Mouse (Mus musculus): Measurements from ENCODE around the gene Rab31.

Rab31 gene

DNA sequence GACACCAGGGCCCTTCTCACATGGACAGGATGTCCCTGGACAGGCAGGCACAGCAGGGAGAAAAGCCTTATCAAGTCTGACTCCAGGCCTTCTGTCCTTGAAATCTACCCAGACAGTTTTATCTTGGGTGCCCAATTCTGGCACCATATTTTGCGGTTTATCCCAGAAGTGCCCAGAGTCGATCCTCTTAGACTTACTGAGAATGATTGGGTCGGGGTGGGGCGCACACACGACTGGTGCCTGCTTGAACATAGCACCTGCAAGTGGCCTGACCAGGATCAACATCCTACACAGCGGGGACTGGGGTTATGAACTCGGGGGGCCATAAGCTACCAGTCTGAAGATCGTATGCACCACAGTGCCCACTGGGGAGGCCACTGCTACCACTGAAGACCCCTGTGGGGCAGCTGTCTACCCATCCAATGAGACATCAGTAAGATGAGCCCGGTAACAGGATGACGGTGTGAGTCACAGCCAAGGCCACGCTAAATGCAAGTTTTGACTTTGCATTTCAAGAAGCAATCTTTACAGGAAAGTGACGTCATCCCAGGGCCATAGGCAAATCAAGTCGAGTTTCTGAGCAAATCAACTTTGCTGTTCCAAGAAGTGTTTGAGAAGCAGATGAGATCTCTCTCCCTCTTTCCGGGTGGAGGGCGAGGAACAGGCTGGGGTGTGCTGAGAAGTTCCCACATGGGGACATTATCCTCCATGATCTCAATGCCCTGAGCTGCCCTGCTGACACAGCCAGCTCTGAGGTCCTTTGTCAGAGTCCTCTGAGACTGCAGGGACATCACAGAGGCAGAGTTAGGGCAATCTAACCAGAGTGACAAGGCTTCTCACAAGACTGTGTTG lies 32.5 kb downstream of the Rab31 start:
- no peak for DNase-seq (ENCODE audit: low spot score in 2 of 2)

DNA sequence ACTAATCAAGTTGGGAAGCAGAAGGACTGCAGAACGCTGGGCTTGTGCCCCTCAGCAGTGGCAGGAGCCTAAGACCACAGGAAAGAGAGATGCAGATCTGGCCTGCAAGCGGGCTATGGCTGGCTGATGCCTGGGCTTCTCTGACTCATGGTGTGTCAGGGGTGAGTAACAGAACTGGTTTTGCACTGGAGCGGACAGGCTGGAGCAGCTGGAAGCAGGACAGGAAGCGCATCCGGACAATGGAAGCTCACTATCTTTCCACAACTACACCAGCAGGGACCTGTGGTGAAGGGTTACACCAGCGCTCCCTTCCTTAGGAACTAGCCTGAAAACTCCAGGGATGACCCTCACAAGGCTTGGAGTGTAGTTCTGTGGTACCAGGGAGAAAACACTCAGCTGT lies 34.9 kb downstream of the Rab31 start:
- no peak for DNase-seq (ENCODE audit: low spot score in 2 of 2)

- DNase-seq (ENCODE audit: low spot score in 2 of 2) = no peak
These were observed 35.4 kb downstream of the Rab31 start for GRCm38 (mm10) chr17:65737175-65737574.

DNA sequence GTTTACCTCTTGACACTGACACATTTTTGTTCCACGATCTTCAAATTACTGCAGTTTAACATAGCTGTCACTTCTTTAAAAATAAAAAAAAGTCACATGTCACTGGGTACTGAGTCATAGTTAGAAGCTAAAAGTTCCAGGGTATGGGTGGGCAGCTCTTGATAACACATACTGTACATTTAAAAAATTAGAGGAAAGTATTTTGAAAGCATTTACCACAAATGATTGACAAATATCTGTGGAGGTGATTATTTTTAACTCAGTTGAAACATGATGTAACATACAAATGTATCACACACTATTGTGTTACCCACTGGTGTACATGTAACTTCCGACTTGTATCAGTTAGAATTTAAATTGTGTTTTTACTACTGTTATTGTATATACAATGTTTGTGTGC lies 37.5 kb downstream of the Rab31 start:
- DNase-seq (ENCODE audit: low spot score in 2 of 2) = no peak

- DNase-seq (ENCODE audit: low spot score in 2 of 2) = no peak
These were observed 39.9 kb downstream of the Rab31 start for GRCm38 (mm10) chr17:65732666-65733065.

DNA sequence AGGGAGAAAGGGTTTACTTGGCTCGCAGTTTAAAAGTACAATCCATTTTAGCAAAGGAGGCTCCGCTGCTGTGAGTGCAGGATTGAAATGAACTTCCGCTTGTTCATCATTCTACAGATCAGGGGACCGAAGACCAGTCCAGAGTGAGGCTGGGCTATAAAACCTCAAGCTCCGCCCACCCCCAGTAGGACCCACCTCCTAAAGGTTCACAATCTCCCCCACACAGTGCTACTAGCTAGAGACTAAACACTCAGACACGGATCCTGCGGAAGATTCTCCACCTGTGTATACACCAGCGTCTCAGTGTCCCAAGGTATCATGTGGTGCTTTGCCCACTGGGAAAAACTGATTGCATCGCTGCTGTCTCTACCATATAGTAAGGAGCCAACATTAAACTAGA lies 40.8 kb downstream of the Rab31 start:
- no peak for DNase-seq (ENCODE audit: low spot score in 2 of 2)

GRCm38 (mm10) chr17:65729945-65730741 lies 42.4 kb downstream of the Rab31 start:
- DNase-seq (ENCODE audit: low spot score in 2 of 2) = no peak

DNA sequence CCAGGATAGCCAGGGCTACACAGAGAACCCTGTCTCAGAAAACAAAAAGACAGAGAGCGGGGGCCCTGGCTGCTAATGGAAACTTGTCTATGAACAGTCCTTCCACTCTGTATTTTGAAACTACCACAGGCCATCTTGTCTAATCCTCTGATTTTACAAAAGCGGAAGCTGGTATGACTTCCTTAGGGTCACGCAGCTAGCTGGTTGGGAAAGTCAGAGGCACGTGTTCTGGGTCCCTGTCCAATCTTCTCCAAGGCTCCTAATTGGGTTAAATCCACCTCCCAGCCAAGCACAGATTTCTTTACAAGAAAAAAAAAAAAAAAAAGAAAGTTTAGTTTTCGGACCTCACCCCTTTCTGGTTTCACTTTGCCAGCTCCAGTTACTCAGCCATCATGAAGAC lies 45.8 kb downstream of the Rab31 start:
- peak in 1 of 2 experiments; percentile 28 for DNase-seq (ENCODE audit: low spot score in 2 of 2)

GRCm38 (mm10) chr17:65726274-65726673 lies 46.3 kb downstream of the Rab31 start:
- DNase-seq (ENCODE audit: low spot score in 2 of 2) = no peak

DNA sequence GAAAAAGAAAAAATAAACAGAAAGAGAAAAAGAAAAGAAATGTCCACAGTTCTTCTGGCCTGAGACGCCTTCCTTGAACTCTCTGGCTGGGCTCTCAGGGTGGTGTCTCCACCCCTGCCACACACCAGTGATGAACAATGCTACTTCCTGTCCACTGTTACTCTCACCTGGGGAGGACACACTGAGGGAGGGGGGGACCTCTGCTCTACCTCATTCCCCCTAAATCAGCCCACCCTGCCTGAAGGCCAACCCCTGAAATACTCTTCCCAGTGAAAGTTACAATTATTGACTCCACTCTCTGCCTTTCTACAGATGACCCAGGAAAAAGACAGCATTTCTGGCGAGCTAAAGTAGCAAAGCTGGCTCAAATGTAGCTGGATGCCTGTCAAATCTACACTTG lies 46.7 kb downstream of the Rab31 start:
- no peak for DNase-seq (ENCODE audit: low spot score in 2 of 2)

- no peak for DNase-seq (ENCODE audit: low spot score in 2 of 2)
These were observed 47.2 kb downstream of the Rab31 start for GRCm38 (mm10) chr17:65725381-65725780.

DNA sequence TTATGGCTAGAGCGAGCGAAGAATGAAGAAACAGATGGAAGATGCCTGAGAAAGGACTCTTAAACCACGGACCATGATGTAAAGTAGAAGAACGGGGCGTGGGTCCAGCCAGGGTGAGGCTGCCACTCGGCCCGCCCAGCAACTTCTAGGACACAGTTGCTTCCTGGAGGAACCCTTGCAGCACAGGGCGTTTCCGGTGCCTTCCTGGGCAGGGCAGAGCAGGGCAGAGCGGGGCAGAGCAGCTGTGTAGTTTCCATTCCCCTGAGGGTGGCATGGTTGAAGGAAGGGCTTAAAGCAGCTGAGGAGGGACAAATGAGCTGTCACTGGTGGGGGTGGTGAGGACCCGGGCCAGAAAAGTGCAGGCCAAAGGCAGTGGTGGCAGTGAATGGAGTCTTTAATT lies 48.3 kb downstream of the Rab31 start:
- no peak for DNase-seq (ENCODE audit: low spot score in 2 of 2)

DNA sequence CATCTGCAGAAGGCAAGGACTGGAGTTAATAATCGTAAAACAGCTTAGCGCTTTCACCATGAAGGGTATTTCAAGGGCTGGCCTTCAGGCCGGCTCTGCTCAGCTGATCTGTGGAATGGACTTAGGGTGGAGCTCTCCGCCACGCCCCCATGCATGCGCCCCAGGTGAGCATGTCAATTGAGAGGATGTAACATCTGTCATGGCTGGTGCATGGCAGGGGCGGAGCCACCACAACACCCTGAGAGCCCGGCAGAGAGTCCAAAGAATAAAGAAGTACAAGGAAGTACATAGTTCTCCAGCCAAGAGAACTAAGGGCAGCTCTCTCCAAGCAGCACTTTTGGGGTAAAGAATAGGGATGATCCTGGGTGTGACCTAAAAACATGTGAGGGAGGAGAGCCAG lies 48.9 kb downstream of the Rab31 start:
- no peak for DNase-seq (ENCODE audit: low spot score in 2 of 2)

DNA sequence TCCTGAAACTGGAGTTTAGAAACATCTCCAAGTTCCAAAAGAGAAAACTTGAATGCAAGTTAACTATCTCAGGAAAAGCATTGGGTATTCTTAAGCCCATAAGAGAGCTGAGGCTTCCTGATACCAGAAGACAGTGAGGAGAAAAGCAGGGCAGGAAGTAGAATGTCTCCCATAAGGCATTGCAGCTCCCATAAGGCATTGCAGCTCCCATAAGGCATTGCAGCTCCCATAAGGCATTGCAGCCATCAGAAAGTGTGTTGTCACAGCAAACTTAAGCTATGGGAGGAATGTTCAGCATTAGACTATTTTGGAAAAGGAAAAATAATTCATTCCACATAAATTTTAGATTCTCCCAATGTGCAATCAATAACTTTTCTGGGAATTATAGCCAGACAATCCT lies 51.2 kb downstream of the Rab31 start:
- DNase-seq (ENCODE audit: low spot score in 2 of 2) = no peak

DNA sequence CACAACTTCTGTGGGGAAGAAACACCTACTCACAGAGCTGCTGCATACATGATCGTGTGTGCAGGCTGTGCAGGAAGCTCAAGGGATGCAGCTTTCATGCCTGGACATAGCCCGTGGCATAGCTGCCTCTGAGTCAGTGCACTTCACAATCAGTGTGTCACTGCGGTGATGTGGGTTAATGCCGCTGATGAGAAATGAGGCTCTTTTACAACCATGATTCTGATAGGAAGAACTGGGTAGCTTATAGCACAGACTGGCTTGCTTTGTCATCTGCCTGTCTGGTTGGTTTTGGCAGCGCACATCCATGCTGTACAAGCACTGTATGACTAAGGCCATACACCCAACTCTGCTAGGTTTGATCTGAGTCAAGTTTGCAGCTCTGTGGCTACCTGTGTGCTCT lies 52.7 kb downstream of the Rab31 start:
- DNase-seq (ENCODE audit: low spot score in 2 of 2) = no peak

- no peak for DNase-seq (ENCODE audit: low spot score in 2 of 2)
These were observed 54.0 kb downstream of the Rab31 start for GRCm38 (mm10) chr17:65718578-65718977.

GRCm38 (mm10) chr17:65717658-65718199 lies 54.8 kb downstream of the Rab31 start:
- no peak for DNase-seq (ENCODE audit: low spot score in 2 of 2)

DNA sequence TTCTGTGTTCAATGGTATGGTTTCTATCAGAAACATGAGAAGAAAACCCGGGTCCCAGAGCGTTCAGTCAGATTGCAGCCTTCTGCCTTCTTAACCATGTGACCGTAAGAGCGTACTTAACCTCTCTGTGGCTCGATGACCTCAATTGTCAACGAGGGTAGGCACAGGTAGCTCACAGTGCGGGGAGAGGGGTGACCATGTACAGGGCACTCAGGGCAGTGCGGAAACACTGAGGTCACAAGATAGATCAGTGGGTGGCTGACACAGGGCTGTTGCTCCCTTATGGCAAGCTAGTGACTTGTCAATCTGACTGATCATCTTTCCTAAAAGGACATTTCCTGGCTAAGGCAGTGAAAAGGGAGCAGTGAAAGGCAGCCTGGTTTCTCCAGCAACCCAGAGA lies 58.5 kb downstream of the Rab31 start:
- no peak for DNase-seq (ENCODE audit: low spot score in 2 of 2)

DNA sequence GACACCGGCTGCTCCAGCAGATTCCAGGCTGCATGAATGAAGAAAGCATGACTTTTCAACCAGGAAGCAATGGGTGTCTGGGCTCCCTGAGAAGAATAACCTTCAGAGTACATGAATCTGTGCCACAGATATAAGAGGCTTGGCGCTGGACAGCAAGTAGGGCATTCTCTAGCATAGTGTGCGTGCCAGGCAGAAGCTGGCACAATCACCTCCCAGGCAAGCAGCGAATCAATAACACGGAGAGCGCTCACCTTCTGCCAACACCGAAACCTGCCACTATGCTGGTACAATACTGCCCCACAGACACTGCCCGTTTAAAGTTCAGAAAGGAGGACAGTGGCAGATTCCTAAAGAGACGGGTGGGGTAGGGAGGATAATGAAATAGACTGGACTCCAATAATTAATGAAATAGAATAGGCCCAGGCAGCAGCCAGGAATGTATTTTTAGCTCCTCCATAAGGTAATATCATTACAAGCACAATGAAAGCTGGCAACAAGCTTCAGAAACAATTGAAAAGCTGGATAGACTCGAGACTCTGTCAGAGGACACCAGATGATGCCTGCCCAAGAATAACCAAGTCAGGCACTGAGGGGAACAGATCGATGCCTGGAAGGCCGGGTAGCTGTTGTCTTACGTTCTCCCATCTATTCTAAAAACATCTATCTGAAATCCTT lies 59.6 kb downstream of the Rab31 start:
- no peak for DNase-seq (ENCODE audit: low spot score in 2 of 2)

DNA sequence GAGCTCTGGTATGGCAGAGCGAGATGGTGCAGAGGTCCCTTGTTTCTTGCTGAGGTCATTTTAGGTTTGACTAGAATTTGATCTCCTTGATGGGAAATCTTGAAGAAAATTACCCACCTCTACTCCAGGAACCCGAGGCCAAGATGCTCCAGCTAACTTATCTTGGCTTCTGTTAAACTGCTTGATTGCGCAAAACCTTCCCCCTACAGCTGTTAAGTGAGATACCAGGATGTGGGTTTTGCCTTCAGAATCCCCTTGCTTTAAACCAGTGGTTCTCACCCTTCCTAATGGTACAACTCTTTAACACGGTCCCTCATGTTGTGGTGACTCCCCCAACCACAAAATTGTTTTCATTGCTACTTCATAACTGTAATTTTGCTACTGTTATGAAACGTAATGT lies 60.8 kb downstream of the Rab31 start:
- no peak for DNase-seq (ENCODE audit: low spot score in 2 of 2)

- DNase-seq (ENCODE audit: low spot score in 2 of 2) = no peak
These were observed 62.0 kb downstream of the Rab31 start for GRCm38 (mm10) chr17:65710576-65710975.

DNA sequence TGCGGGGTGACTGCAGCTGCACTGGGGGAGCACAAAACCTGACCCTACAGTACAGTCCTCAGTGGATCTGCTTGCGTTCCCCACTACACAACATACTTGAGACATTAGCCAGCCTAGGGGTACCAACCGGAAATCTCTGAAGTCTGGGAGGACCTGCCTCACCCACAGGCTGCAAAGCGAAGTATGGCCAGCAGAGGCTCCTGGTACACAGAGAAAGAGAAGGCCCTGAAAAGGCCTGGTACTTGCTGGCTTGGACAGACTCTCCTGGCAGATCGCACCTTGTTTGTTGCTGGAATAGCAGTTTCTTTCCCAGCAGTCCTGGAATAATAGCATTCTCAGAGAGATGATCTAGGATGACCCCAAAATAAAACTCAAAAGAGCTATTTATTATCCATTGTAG lies 66.3 kb downstream of the Rab31 start:
- DNase-seq (ENCODE audit: low spot score in 2 of 2) = peak in 1 of 2 experiments; percentile 63

All from left cerebral cortex, adult 9 months (tissue).